Mouse (Mus musculus) heart, embryonic 10.5 days (tissue): ENCODE results near the gene Ptgis. TPM values are rescaled to one million over a fixed set of nuclear protein-coding genes. Genes with fewer than 3 reads are reported as not detected.

Experiments used
- DNase-seq: peaks from one replicate; pipeline ENCODE4 v3.0.0-alpha.2; 2017; ENCODE audit warnings: low spot score
- H3K27ac ChIP-seq: fragments of 300-500 bp; sonication (generic); 2 replicates; pipeline ENCODE4 v1.5.1; 2016; ENCODE audit warnings: mild to moderate bottlenecking
- H3K27me3 ChIP-seq: fragments of 300-500 bp; sonication (generic); 2 replicates; pipeline ENCODE4 v1.6.1; 2016; ENCODE audit warnings: mild to moderate bottlenecking; ENCODE audit not compliant: poor library complexity, insufficient read depth, severe bottlenecking
- H3K36me3 ChIP-seq: fragments of 300-500 bp; sonication (generic); 2 replicates; pipeline ENCODE4 v1.6.1; 2016; ENCODE audit warnings: mild to moderate bottlenecking, moderate library complexity
- H3K4me1 ChIP-seq: fragments of 300-500 bp; sonication (generic); 2 replicates; pipeline ENCODE4 v1.6.1; 2016; ENCODE audit warnings: mild to moderate bottlenecking
- H3K4me3 ChIP-seq: fragments of 300-500 bp; sonication (generic); 2 replicates; pipeline ENCODE4 v1.5.1; 2016; ENCODE audit warnings: mild to moderate bottlenecking, moderate library complexity
- H3K9me3 ChIP-seq: fragments of 300-500 bp; sonication (generic); 2 replicates; pipeline ENCODE4 v1.6.1; 2016; ENCODE audit warnings: mild to moderate bottlenecking, moderate library complexity
- WGBS: fragments of 180-500 bp; shearing (Covaris S2); methylation state at CpG from one replicate; pipeline ENCODE4 v1.1.7; 2016; 5-methylcytosine and 5-hydroxymethylcytosine counted together
- polyA plus RNA-seq: library from polyadenylated mRNA; unstranded; fragments of >200 nt; fragmentation: Nextera tagmentation; extraction: Ambion mirVana; gene quantifications from 2 replicates; pipeline ENCODE4 v1.2.1, GENCODE M21; 2016

Gene Ptgis
- polyA plus RNA-seq, 1 experiment from 2014 or later = 16.3 TPM

- DNase-seq = no peak
- Histone ChIP-seq H3K27me3 (no peaks in the 10 kb centered on the region), H3K36me3 (no peaks in the 10 kb centered on the region), H3K9me3 (no peaks in the 10 kb centered on the region), H3K27ac (no peak overlapping the region), H3K4me1 (peaks cover 11% of the 10 kb centered on the region; the same call in 1 of the 2 replicates), H3K4me3 (no peak overlapping the region)
- WGBS = 78% methylated on average over 9 of the region's 9 CpGs
Observed at GRCm38 (mm10) chr2:167271121-167271521, 30.7 kb upstream of the Ptgis start.

DNA sequence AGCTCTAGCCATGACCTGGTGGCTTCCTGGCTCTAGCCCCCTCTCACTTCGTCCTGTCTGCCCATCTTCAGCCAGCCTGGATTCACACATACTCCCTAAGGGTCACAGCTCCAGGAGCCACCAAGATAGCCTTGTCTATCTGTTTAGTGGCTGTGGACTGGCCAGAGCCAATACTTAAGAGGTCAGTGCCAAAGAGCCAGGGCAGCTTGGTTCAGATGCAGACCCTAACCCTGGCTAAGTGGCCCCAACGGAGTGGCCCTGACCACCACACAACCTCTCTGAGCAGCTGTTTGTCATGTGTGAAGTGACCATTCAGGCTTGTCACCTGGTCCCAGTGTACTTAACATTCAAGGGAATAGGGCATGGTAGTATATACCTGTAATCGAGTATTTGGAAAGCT is 30.1 kb upstream of the Ptgis start:
- Histone ChIP-seq H3K4me3 (no peak overlapping the region), H3K27me3 (no peaks in the 10 kb centered on the region), H3K9me3 (no peaks in the 10 kb centered on the region), H3K27ac (no peak overlapping the region), H3K4me1 (peaks cover 11% of the 10 kb centered on the region; the same call in 1 of the 2 replicates), H3K36me3 (no peaks in the 10 kb centered on the region)
- WGBS = 74% methylated on average over 3 of the region's 3 CpGs
- DNase-seq = no peak

DNA sequence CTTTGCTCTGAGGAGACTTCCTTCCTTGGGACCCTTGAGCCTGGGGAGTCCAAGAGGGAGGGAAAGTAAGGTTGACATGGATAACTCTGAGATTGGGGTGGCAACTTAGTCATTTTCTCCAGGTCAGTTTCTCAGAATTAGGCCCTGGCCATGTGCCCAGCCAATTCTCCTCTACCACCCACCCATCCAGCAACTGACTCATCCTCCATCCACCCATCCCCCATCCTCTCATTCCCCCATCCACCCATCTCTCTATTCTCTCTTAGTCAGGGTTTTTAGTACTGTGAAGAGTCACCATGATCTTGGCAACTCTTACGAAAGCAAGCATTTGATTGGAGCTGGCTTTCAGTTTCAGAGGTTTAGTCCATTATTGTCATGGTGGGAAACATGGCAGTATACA is 28.3 kb upstream of the Ptgis start:
- H3K27ac ChIP-seq = no peak overlapping the region
- 89% methylated on average over 1 of the region's 1 CpGs for WGBS
- H3K4me1 ChIP-seq = peaks cover 24% of the 10 kb centered on the region
- no peak overlapping the region for H3K4me3 ChIP-seq
- H3K27me3 ChIP-seq = no peaks in the 10 kb centered on the region
- no peak for DNase-seq
- H3K9me3 ChIP-seq = no peaks in the 10 kb centered on the region
- no peaks in the 10 kb centered on the region for H3K36me3 ChIP-seq

DNA sequence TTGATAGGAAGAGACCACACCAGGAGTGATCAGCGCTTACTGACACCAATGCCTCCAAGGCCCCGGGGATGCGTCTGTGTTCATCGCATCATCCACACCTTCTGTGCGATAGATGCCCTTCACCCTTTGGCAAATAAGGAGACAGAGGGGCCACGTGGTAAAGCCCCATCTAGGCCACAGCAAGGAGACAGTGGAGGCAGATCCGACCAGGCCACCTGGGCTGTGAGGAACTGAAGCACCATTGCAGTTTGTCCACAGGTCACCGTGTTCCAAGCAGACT is 27.9 kb upstream of the Ptgis start:
- Histone ChIP-seq H3K4me1 (peaks cover 27% of the 10 kb centered on the region), H3K27ac (peak overlapping the region; percentile 54; the same call in 1 of the 2 replicates), H3K36me3 (no peaks in the 10 kb centered on the region), H3K4me3 (no peak overlapping the region), H3K27me3 (no peaks in the 10 kb centered on the region), H3K9me3 (no peaks in the 10 kb centered on the region)
- no peak for DNase-seq
- WGBS = 82% methylated on average over 8 of the region's 8 CpGs

GRCm38 (mm10) chr2:167267531-167268410 is 27.4 kb upstream of the Ptgis start:
- no peak for DNase-seq
- no peak overlapping the region for H3K4me3 ChIP-seq
- H3K27ac ChIP-seq = peak overlapping the region; percentile 54; the same call in 1 of the 2 replicates
- WGBS = 63% methylated on average over 14 of the region's 14 CpGs
- H3K36me3 ChIP-seq = no peaks in the 10 kb centered on the region
- no peaks in the 10 kb centered on the region for H3K27me3 ChIP-seq
- H3K9me3 ChIP-seq = no peaks in the 10 kb centered on the region
- H3K4me1 ChIP-seq = peaks cover 32% of the 10 kb centered on the region

DNA sequence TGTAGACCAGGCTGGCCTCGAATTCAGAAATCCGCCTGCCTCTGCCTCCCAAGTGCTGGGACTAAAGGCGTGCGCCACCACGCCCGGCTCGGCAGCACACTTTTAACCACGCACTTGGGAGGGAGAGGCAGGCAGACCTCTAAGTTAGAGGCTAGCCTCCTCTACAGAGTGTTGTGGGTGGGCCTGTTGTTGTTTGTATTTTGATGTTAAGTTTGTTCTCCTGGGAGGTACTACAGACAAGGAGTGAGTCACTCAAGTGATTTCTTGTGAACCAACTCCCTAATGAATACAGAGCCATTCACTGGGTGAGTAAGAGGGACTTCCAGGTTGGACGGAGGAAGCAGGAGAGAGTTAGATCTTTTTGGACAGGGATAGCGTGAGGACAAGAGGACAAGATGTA is 25.8 kb upstream of the Ptgis start:
- peaks cover 39% of the 10 kb centered on the region for H3K4me1 ChIP-seq
- no peak for DNase-seq
- H3K27me3 ChIP-seq = no peaks in the 10 kb centered on the region
- no peaks in the 10 kb centered on the region for H3K9me3 ChIP-seq
- no peak overlapping the region for H3K27ac ChIP-seq
- 94% methylated on average over 10 of the region's 10 CpGs for WGBS
- no peaks in the 10 kb centered on the region for H3K36me3 ChIP-seq
- H3K4me3 ChIP-seq = no peak overlapping the region

GRCm38 (mm10) chr2:167265806-167266205 is 25.4 kb upstream of the Ptgis start:
- H3K27me3 ChIP-seq = no peaks in the 10 kb centered on the region
- no peaks in the 10 kb centered on the region for H3K36me3 ChIP-seq
- no peak overlapping the region; the same call in 1 of the 2 replicates for H3K27ac ChIP-seq
- peaks cover 43% of the 10 kb centered on the region for H3K4me1 ChIP-seq
- no peak for DNase-seq
- WGBS = 57% methylated on average over 5 of the region's 5 CpGs
- no peaks in the 10 kb centered on the region for H3K9me3 ChIP-seq
- H3K4me3 ChIP-seq = no peak overlapping the region

DNA sequence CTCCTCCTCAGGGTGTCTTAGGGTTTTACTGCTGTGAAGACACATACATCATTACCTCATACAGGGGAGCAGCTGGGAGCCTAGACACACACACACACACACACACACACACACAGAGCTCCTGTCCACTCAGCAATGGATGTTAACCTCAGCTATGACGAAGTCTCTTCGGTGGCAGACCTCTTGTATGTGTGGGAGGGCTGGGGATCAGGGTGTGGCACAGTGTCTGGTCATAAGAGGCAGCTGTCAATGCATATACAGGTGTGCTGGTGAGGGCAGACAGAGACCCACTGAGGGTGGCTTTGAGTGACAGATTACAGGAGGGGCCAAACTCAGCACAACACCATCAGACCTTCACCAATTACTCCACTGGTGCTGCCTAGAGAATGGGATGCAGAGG is 24.6 kb upstream of the Ptgis start:
- no peak overlapping the region for H3K4me3 ChIP-seq
- no peaks in the 10 kb centered on the region for H3K9me3 ChIP-seq
- peaks cover 43% of the 10 kb centered on the region for H3K4me1 ChIP-seq
- peak overlapping the region; percentile 18 for H3K27ac ChIP-seq
- H3K36me3 ChIP-seq = no peaks in the 10 kb centered on the region
- no peaks in the 10 kb centered on the region for H3K27me3 ChIP-seq
- WGBS = 78% methylated on average over 2 of the region's 2 CpGs
- DNase-seq = no peak

GRCm38 (mm10) chr2:167263931-167264330 is 23.5 kb upstream of the Ptgis start:
- peak overlapping the region; percentile 31; the same call in 1 of the 2 replicates for H3K27ac ChIP-seq
- WGBS = 79% methylated on average over 11 of the region's 11 CpGs
- no peaks in the 10 kb centered on the region for H3K27me3 ChIP-seq
- no peaks in the 10 kb centered on the region for H3K9me3 ChIP-seq
- H3K4me1 ChIP-seq = peaks cover 43% of the 10 kb centered on the region
- no peaks in the 10 kb centered on the region for H3K36me3 ChIP-seq
- DNase-seq = no peak
- H3K4me3 ChIP-seq = no peak overlapping the region

GRCm38 (mm10) chr2:167263040-167263810 is 22.8 kb upstream of the Ptgis start:
- Histone ChIP-seq H3K4me1 (peaks cover 39% of the 10 kb centered on the region), H3K4me3 (no peak overlapping the region), H3K36me3 (no peaks in the 10 kb centered on the region), H3K27ac (peak overlapping the region; percentile 31; the same call in 1 of the 2 replicates), H3K27me3 (no peaks in the 10 kb centered on the region), H3K9me3 (no peaks in the 10 kb centered on the region)
- no peak for DNase-seq
- 59% methylated on average over 8 of the region's 8 CpGs for WGBS

DNA sequence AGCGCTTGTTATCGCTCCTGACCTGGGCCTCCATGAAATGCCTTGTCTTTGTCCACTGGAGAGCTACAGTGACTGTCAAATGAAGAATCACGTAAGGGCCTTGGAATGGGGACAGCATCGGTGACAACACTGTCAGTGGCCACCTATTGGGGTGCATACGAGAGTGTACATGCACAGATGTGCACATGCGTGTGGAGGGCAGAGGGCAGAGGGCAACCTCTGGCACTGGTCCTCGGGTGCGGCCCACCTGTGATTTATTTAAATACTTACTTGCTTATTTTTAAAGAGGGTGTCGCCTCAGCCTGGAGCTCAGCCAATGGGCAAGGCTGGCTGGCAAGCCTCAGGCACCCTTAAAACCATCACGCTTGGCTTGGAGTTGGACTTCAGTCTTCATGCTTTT is 22.0 kb upstream of the Ptgis start:
- Histone ChIP-seq H3K27me3 (no peaks in the 10 kb centered on the region), H3K27ac (no peak overlapping the region), H3K9me3 (no peaks in the 10 kb centered on the region), H3K36me3 (no peaks in the 10 kb centered on the region), H3K4me3 (no peak overlapping the region), H3K4me1 (peaks cover 35% of the 10 kb centered on the region)
- no peak for DNase-seq
- 90% methylated on average over 10 of the region's 10 CpGs for WGBS

GRCm38 (mm10) chr2:167261106-167261505 is 20.7 kb upstream of the Ptgis start:
- H3K9me3 ChIP-seq = no peaks in the 10 kb centered on the region
- no peak overlapping the region for H3K4me3 ChIP-seq
- WGBS = 78% methylated on average over 4 of the region's 4 CpGs
- peak overlapping the region; percentile 59 for H3K27ac ChIP-seq
- H3K27me3 ChIP-seq = no peaks in the 10 kb centered on the region
- no peaks in the 10 kb centered on the region for H3K36me3 ChIP-seq
- H3K4me1 ChIP-seq = peaks cover 38% of the 10 kb centered on the region
- no peak for DNase-seq

DNA sequence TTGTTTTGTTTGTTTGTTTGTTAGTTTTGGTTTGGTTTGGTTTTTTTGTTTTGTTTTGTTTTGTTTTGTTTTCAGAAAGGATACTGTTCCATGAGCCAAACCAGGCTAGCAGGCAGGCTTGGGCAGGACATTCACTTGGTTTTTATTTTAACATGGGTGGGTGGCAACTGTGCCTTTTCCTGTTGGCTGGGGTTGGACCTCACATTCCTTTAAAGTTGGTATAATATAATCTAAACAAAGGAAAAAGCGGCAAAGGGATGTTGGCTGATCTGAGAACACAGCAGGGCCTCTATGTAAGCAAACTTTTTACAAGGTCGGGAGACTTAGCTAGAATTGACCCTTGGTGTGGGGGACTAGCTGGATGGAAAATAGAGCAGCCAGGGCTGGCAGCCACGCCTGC is 17.4 kb upstream of the Ptgis start:
- no peaks in the 10 kb centered on the region for H3K36me3 ChIP-seq
- H3K9me3 ChIP-seq = no peaks in the 10 kb centered on the region
- no peaks in the 10 kb centered on the region for H3K27me3 ChIP-seq
- no peak overlapping the region for H3K27ac ChIP-seq
- H3K4me1 ChIP-seq = peaks cover 32% of the 10 kb centered on the region
- WGBS = 53% methylated on average over 3 of the region's 3 CpGs
- H3K4me3 ChIP-seq = no peak overlapping the region
- no peak for DNase-seq
